Mouse (Mus musculus): Measurements from ENCODE around the gene Ccn2. TPM values are rescaled to one million over a fixed set of nuclear protein-coding genes. Genes with fewer than 3 reads are reported as not detected.

Gene Ccn2
- polyA plus RNA-seq, 1 experiment from 2014 or later, result 3.3 TPM

Other genes starting within 250 kb of the Ccn2 start
- 5.5 and 7.0 TPM in 2 replicates for gene Enpp1, start 116.7 kb downstream of the Ccn2 start, polyA plus RNA-seq (2014; fragmentation: Nextera tagmentation; extraction: Ambion mirVana)
- gene Enpp3, start 247.4 kb downstream of the Ccn2 start, polyA plus RNA-seq (2014; fragmentation: Nextera tagmentation; extraction: Ambion mirVana), result 4.1 and 4.8 TPM in 2 replicates